Mouse (Mus musculus) megakaryocyte, embryonic 14.5 days (primary cell): ENCODE measurements around the gene Vax2. TPM values are rescaled to one million over a fixed set of nuclear protein-coding genes. Genes with fewer than 3 reads are reported as not detected.

Experiments used
- H3K27me3 ChIP-seq: replicated peaks from 2 replicates; pipeline ENCODE3; 2012; ENCODE audit warnings: inconsistent platforms
- H3K36me3 ChIP-seq: replicated peaks from 2 replicates; pipeline ENCODE3; 2012; ENCODE audit warnings: low read length, inconsistent platforms, mixed read lengths
- H3K4me1 ChIP-seq: 2 replicates; pipeline ENCODE4 v1.6.1; 2012; ENCODE audit warnings: inconsistent platforms
- H3K4me3 ChIP-seq: replicated peaks from 2 replicates; pipeline ENCODE3; 2012; ENCODE audit warnings: moderate library complexity, mild to moderate bottlenecking, inconsistent platforms
- H3K9me3 ChIP-seq: 2 replicates; pipeline ENCODE4 v1.6.1; 2012; ENCODE audit warnings: inconsistent platforms
- FLI1 ChIP-seq: IDR thresholded peaks from 2 replicates; pipeline ENCODE4 v1.6.1; 2012; ENCODE audit warnings: low read length, inconsistent platforms, mixed read lengths
- GATA1 ChIP-seq: IDR thresholded peaks from 3 replicates; pipeline ENCODE4 v1.6.1; 2012; ENCODE audit warnings: mixed read lengths, low read length, inconsistent platforms, borderline replicate concordance
- polyA plus RNA-seq: library from polyadenylated mRNA; stranded (reverse); fragments of >175 nt; gene quantifications from 2 replicates; pipeline ENCODE4 v1.2.3, GENCODE M21; 2012; ENCODE audit warnings: low replicate concordance; ENCODE audit not compliant: insufficient read depth

Vax2 gene
- polyA plus RNA-seq, 1 experiment: 0.19 TPM

DNA sequence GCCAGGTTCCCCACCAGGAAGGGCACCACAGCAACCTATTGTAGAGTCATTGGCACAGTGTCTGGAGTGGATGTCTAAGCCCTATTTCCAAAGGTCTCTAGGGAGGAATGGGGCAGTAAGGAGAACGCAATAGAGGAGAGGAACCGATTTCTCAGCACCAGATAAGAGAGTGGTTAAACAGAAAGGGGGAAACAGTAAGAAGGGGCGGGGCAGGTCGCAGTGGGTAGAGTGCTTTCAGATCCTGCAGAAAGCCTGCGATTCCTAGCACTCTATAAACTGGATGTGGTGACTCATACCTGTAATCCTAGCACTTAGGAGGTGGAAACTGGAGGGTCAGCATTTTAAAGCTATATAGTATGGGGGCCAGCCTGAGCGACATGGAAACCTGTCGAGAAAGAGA lies 14.4 kb upstream of the Vax2 start:
- Histone ChIP-seq H3K4me1 (peaks cover 26% of the 10 kb centered on the region), H3K36me3 (no peaks in the 10 kb centered on the region), H3K27me3 (peaks cover 95% of the 10 kb centered on the region), H3K9me3 (no peaks in the 10 kb centered on the region), H3K4me3 (no peak overlapping the region)
- TF ChIP-seq FLI1 (no peak), GATA1 (no peak)

DNA sequence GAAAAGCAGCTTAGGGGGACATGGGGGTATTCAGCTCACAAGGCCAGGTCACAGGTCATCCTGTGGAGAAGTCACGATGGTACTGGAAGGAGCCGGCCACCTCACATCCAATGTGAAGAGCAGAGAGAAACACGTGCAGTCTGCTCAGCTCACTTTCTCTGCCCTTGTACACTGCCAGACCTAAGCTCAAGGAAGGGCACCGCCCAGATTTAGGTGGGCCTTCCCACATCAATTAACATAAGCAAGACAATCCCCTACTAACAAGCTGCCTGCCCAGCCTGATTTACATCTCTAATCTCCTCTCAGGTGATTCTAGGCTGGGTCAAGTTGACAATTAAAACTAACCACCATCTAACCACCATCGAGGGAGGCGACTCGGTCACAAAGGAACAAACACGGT lies 13.1 kb upstream of the Vax2 start:
- H3K4me1 ChIP-seq: peaks cover 27% of the 10 kb centered on the region
- TF ChIP-seq GATA1 (no peak), FLI1 (no peak)
- no peak overlapping the region for H3K4me3 ChIP-seq
- H3K9me3 ChIP-seq: no peaks in the 10 kb centered on the region
- H3K27me3 ChIP-seq: peaks cover 96% of the 10 kb centered on the region
- H3K36me3 ChIP-seq: no peaks in the 10 kb centered on the region

DNA sequence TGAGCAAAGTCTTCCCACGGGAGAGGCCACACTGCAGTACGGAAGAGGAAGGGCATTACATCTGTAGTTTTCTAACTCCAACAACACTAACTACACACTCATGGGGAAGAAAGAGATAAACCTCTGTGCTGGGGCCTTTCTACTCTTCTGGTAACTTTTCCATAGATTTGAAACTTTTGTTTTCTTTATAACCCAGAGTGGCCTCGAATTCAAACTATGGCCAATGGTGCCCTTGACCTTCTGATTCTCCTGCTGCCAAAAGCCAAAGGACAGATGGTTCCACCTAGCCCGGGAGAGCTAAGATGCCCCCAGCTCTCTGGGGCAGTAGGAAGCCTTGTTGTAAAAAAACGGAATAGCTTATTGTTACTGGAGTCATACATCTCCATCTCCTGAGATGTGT lies 11.1 kb upstream of the Vax2 start:
- H3K4me1 ChIP-seq: peaks cover 17% of the 10 kb centered on the region
- peaks cover 94% of the 10 kb centered on the region for H3K27me3 ChIP-seq
- H3K4me3 ChIP-seq: no peak overlapping the region
- no peaks in the 10 kb centered on the region for H3K9me3 ChIP-seq
- TF ChIP-seq FLI1: no peak
- TF ChIP-seq GATA1: no peak
- no peaks in the 10 kb centered on the region for H3K36me3 ChIP-seq

DNA sequence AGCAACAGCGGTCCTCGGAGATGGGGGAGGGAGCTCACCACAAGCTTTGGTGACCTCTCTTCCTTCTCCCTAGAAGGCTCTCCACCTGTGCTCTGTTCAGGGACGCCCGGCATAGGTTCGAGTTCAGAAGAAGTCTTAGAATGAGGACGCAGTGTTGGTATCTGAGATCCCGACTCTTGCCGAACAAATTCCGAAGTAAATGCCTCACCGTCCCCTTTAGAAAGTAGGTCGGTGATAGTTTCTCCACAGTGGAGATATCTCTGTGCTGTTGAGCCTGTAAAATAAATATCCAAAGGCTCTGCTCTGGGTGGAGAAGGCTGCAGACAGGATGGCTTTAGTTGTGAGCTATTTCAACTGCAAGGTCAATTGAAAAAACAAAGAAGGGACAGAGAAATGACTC lies 10.1 kb upstream of the Vax2 start:
- Histone ChIP-seq H3K36me3 (no peaks in the 10 kb centered on the region), H3K4me3 (no peak overlapping the region), H3K9me3 (no peaks in the 10 kb centered on the region), H3K4me1 (peaks cover 17% of the 10 kb centered on the region), H3K27me3 (peaks cover 94% of the 10 kb centered on the region)
- TF ChIP-seq FLI1 (no peak), GATA1 (no peak)

DNA sequence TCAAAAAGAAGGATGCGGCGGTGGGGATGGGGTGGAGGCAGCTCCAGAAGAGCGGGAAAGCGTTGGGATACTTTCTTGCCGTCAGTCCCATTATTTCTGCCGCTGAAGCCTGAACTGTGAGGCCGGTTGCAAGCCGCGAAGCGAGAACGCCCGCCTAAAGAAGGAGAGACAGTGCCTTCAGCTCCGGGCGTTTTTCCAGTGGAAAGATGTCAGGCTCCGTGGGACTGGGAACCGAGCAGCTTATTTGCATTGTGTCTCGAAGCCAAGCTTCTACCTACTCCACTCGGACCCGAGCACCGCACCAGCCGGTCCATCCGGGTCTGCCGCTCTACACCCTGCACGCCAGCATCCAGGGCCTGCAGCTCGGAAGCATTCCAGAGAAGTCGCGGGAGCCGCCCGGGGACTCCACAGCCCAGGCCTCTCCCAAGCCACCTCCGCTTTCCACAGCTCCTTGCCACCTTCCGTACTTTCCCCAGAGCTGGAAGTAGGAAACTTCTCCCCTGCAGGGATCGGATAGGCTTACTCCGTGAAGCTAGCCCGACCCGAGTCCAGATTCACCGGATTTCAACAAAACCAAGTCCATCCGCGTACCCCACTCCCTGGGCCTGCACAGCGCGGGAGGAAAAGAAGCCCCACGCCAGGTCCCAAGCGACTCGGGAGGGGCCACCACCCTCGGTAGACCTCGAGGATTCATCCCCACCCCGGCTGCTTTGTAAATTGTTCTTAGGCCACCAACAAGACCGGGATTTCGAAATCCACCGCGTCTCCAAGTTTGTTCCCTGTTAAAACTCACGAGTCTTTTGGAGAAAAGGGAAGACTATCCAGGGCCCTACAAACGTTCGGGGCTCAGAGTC lies 8.7 kb upstream of the Vax2 start:
- peaks cover 94% of the 10 kb centered on the region for H3K27me3 ChIP-seq
- H3K4me1 ChIP-seq: peaks cover 12% of the 10 kb centered on the region
- TF ChIP-seq FLI1 (no peak), GATA1 (no peak)
- H3K9me3 ChIP-seq: no peaks in the 10 kb centered on the region
- H3K4me3 ChIP-seq: no peak overlapping the region
- no peaks in the 10 kb centered on the region for H3K36me3 ChIP-seq

DNA sequence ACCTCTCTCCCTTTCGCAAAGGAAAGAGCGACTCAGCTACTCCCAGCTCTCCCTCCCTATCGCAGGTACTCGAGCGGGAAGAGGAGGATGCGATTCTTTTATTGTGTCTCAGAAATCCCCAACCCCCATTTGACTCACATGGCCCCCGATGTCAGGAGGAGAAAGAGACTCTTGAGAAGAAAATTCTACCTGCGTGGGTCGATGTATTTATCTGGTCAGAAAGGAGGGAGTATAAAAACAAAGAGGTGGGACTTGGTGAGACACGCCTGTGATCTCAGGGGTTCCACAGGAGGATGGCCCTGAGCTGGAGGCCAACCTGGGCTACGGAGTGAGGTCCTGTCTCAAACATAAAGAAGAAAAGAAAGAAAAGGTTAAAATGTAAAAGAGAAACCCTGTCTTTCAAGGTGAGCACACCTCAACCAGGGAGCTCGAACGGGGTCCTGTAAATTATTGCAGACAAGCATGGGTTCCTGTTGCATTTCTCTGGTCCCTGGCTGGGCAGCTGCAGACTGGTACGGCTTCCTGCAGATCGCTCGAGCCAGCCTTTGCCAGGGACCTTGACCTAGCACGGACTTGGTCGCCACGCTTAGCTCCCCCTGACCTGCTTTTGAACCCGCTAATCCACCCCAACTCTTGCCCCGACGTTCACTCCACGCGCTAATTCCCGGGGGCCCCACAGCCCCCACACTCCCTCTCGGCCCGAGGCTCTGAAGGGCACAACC lies 7.9 kb upstream of the Vax2 start:
- H3K4me3 ChIP-seq: no peak overlapping the region
- peaks cover 12% of the 10 kb centered on the region for H3K4me1 ChIP-seq
- TF ChIP-seq GATA1 (no peak), FLI1 (no peak)
- peaks cover 94% of the 10 kb centered on the region for H3K27me3 ChIP-seq
- no peaks in the 10 kb centered on the region for H3K9me3 ChIP-seq
- no peaks in the 10 kb centered on the region for H3K36me3 ChIP-seq

DNA sequence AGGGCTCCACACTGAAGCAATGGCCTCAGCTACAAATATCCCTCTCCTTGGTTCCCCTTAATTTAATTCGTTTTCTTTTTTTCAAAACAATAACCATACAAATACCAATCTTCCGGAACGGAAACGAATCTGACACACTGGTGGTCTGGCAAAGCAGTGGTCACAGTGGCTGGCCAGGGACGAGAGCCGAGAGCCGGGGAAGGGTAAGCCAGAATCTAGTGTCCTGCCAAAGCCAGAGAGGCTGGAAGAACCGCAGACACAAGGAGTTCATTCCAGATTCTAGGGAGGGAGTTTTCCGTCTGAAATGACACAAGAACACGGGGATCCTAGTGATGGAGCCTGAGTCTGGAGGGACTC lies 7.4 kb upstream of the Vax2 start:
- Histone ChIP-seq H3K4me1 (peaks cover 12% of the 10 kb centered on the region), H3K9me3 (no peaks in the 10 kb centered on the region), H3K36me3 (no peaks in the 10 kb centered on the region), H3K4me3 (no peak overlapping the region), H3K27me3 (peaks cover 94% of the 10 kb centered on the region)
- TF ChIP-seq GATA1: no peak
- no peak for TF ChIP-seq FLI1

DNA sequence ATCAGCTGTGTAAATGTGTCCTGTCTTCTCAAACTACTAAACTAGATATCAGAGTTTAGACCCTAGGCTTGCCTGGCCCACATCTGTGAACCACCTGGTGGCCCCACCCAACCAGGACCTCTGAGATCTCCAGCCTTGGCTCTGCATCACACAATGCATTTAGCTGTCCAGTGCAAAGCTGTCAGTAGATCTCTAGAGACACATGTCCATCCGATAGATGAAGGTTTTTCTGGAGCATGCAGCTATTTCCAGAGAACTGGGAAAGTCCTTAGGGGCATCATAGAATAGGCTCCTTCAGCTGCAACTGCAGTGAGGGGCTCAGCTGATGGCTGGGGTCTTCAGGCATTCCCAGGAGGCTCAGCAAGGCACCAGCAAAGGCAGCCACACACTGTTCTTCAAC lies 6.8 kb upstream of the Vax2 start:
- Histone ChIP-seq H3K4me1 (peaks cover 12% of the 10 kb centered on the region), H3K4me3 (no peak overlapping the region), H3K9me3 (no peaks in the 10 kb centered on the region), H3K27me3 (peaks cover 94% of the 10 kb centered on the region), H3K36me3 (no peaks in the 10 kb centered on the region)
- no peak for TF ChIP-seq GATA1
- TF ChIP-seq FLI1: no peak

DNA sequence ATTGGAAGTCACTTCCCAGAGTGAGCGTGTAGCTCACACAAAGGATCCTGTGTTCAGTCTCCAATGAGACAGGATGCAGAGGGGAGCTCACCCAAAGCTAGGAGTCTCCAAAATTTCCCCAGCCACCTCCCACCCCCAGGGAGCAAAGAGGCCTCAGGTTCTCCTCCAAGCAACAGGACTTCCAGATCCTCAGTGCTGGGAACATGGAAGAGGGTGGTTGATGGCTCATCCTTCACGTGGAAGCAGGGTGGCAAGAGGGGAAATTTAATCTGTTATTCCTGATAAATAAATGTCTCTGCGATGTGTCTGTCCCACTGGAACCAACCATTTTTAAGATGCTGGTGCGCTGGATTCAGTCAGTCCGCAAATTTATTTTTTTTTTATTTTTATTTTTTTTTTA lies 6.4 kb upstream of the Vax2 start:
- H3K4me1 ChIP-seq: peaks cover 12% of the 10 kb centered on the region
- H3K27me3 ChIP-seq: peaks cover 94% of the 10 kb centered on the region
- H3K9me3 ChIP-seq: no peaks in the 10 kb centered on the region
- H3K4me3 ChIP-seq: no peak overlapping the region
- TF ChIP-seq GATA1: no peak
- TF ChIP-seq FLI1: no peak
- H3K36me3 ChIP-seq: no peaks in the 10 kb centered on the region

DNA sequence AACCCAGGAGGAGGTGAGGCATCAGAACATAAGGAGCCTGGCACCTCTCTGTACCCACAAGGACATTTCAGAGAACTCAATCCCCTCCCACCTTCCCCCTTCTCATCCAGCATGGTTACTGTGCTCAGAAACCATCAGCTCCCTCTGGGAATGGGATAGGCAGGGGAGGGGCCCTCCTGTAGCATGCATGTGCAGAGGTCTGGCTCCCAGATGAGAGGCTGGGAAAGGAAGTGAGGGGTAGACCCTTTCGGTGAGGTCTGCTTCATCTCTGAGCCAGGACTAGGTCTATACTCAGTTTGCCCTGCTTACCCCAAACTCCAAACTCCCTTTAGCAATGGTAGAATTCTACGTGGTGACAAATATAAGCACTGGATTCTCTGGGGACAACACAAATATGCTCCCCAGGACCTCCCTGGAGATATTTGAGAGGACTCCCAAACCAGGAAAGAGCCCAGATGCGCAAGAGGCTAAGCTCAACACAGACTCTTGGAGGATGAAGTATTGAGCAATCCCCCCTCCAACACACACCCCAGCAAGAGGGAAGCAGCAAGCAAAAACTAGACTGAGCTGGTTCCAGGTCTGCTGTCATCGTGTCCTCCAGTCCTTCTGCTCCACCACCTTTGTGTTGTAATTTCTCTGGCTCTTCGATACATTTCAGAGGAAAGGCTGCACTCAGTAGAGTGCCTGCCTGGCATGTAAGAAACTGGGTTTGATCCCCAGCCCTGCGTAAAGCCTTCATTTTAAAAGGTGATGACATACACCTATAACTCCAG lies 3.1 kb upstream of the Vax2 start:
- Histone ChIP-seq H3K4me3 (no peak overlapping the region), H3K9me3 (no peaks in the 10 kb centered on the region), H3K27me3 (peaks cover 98% of the 10 kb centered on the region), H3K4me1 (peaks cover 26% of the 10 kb centered on the region), H3K36me3 (no peaks in the 10 kb centered on the region)
- TF ChIP-seq FLI1: no peak
- TF ChIP-seq GATA1: no peak
